Mouse (Mus musculus) G1E (cell line): ENCODE results near the gene Lrrc52. TPM values are rescaled to one million over a fixed set of nuclear protein-coding genes. Genes with fewer than 3 reads are reported as not detected.

Experiments used
- ATAC-seq: 2 replicates; pipeline ENCODE4 v1.8.0; 2016; ENCODE audit warnings: mild to moderate bottlenecking; ENCODE audit not compliant: insufficient number of reproducible peaks, poor library complexity, low FRiP score, severe bottlenecking; ENCODE audit errors: extremely low read depth
- DNase-seq: peaks from one replicate; pipeline ENCODE4 v3.0.0; 2012; ENCODE audit warnings: low spot score
- H3K27me3 ChIP-seq: 2 replicates; pipeline ENCODE4 v1.6.1; 2012; ENCODE audit warnings: mild to moderate bottlenecking, low read length, inconsistent platforms; ENCODE audit not compliant: insufficient read depth
- H3K36me3 ChIP-seq: replicated peaks from 2 replicates; pipeline ENCODE3; 2012; ENCODE audit warnings: mild to moderate bottlenecking, inconsistent platforms
- H3K4me1 ChIP-seq: 2 replicates; pipeline ENCODE4 v1.6.1; 2012; ENCODE audit warnings: low read depth, low read length, inconsistent platforms, mixed read lengths; ENCODE audit not compliant: insufficient read depth
- H3K4me3 ChIP-seq: 2 replicates; pipeline ENCODE4 v1.5.1; 2012; ENCODE audit warnings: low read depth, mild to moderate bottlenecking, inconsistent platforms, low read length, moderate library complexity, mixed read lengths
- H3K9me3 ChIP-seq: replicated peaks from 2 replicates; pipeline ENCODE4 v1.6.1; 2012; ENCODE audit warnings: inconsistent platforms
- CTCF ChIP-seq: IDR thresholded peaks from 2 replicates; pipeline ENCODE4 v1.5.1; 2012; ENCODE audit warnings: low read depth, low read length, inconsistent platforms, mixed read lengths
- GATA1 ChIP-seq: IDR thresholded peaks from 2 replicates; pipeline ENCODE4 v1.6.1; 2012; ENCODE audit warnings: borderline replicate concordance, low read length, inconsistent platforms, mixed read lengths
- GATA2 ChIP-seq: IDR thresholded peaks from 2 replicates; pipeline ENCODE4 v1.6.1; 2012; ENCODE audit warnings: low read depth, low read length, inconsistent platforms, borderline replicate concordance
- POLR2AphosphoS5 ChIP-seq: IDR thresholded peaks from 2 replicates; pipeline ENCODE4 v1.6.1; 2012; ENCODE audit warnings: low read depth, low read length, inconsistent platforms; ENCODE audit not compliant: insufficient replicate concordance
- TAL1 ChIP-seq: conservative IDR thresholded peaks from 2 replicates; pipeline ENCODE4 v1.6.1; 2012; ENCODE audit warnings: low read depth, low read length, inconsistent platforms, mixed read lengths
- polyA plus RNA-seq: library from polyadenylated mRNA; stranded (reverse); fragments of >175 nt; gene quantifications from 2 replicates; pipeline ENCODE4 v1.2.3, GENCODE M21; 2012
- total RNA-seq, 2 experiments: library from RNA; stranded (forward) in 1 of 2; stranded (reverse) in 1 of 2; fragments of 200-1000 nt in 1 of 2; fragments of >200 nt in 1 of 2; fragmentation: Nextera tagmentation in 1 of 2; gene quantifications; 2 replicates each; pipeline ENCODE4 v1.2.3; 2014 to 2017

The Lrrc52 gene
- total RNA-seq (2014; fragmentation: Nextera tagmentation): not detected in 2 replicates
- total RNA-seq (2017): 0.27 TPM in 1 of 2 replicates, not detected in the other
- not detected in 2 replicates for polyA plus RNA-seq

GRCm38 (mm10) chr1:167466765-167467426 lies at the start of gene Lrrc52:
Gene Lrrc52 (minus strand): TSS chr1:167466780.
- Histone ChIP-seq H3K4me3 (no peak within 1 kb of the TSS), H3K36me3 (no peaks in the 10 kb centered on the region), H3K27me3 (no peaks in the 10 kb centered on the region), H3K4me1 (no peaks in the 10 kb centered on the region), H3K9me3 (no peaks in the 10 kb centered on the region)
- TF ChIP-seq GATA1: no peak
- TF ChIP-seq CTCF: no peak
- TF ChIP-seq POLR2AphosphoS5: no peak
- TF ChIP-seq TAL1: no peak
- no peak for TF ChIP-seq GATA2
- no peak for DNase-seq
- ATAC-seq: no peak

DNA sequence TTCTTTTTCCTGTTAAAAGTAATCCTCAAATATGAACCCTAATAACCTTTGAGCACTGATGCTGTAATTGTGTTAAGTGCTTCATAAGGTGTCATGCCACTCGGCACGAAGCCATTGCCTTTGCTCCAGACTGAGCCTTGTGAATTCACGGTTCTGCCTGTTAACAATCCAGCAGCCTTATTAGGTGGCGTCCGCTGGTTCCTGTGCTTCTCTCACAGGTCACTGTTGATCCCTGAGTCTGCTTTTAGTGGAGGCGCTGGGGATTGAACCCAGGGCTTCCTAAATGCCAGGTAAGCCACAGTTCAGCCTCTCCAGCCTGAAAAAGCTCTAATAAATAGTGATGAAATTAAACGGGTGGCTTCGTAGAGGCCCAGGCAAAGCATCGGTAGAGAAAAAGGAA lies 45.0 kb upstream of the Lrrc52 start:
- Histone ChIP-seq H3K36me3 (no peaks in the 10 kb centered on the region), H3K9me3 (peaks cover 10% of the 10 kb centered on the region), H3K27me3 (no peaks in the 10 kb centered on the region), H3K4me1 (no peaks in the 10 kb centered on the region), H3K4me3 (no peak overlapping the region)
- DNase-seq (no peak), ATAC-seq (no peak)
- TF ChIP-seq GATA2: no peak
- TF ChIP-seq TAL1: no peak
- no peak for TF ChIP-seq CTCF
- TF ChIP-seq GATA1: no peak
- TF ChIP-seq POLR2AphosphoS5: no peak

DNA sequence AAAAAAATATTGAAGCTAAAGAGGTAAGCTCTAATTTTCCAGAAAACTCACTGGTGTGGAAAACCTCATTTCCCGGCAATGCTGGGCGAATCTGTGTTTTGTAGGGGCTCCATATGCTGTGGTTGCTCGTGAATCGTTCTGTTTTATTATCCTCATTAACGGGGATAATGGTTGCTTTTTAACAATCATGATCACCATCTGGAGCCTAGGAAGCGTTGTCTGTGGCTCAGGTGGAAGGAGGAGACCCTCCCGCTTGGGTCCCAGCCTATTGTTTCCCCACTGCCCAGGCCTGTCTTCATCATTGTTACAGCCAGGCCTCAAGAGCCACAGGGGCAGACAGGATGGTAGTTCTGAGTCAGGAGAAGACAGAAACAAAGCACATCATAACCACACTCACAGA lies 39.5 kb upstream of the Lrrc52 start:
- DNase-seq: no peak
- no peaks in the 10 kb centered on the region for H3K4me1 ChIP-seq
- peaks cover 9% of the 10 kb centered on the region; the same call in 1 of the 2 replicates for H3K9me3 ChIP-seq
- no peak overlapping the region for H3K4me3 ChIP-seq
- TF ChIP-seq GATA1 (no peak), POLR2AphosphoS5 (no peak), CTCF (no peak), TAL1 (no peak), GATA2 (no peak)
- H3K27me3 ChIP-seq: no peaks in the 10 kb centered on the region
- H3K36me3 ChIP-seq: no peaks in the 10 kb centered on the region
- no peak for ATAC-seq

GRCm38 (mm10) chr1:167505427-167505826 lies 38.8 kb upstream of the Lrrc52 start:
- no peaks in the 10 kb centered on the region for H3K4me1 ChIP-seq
- no peak overlapping the region for H3K4me3 ChIP-seq
- peaks cover 5% of the 10 kb centered on the region for H3K9me3 ChIP-seq
- H3K27me3 ChIP-seq: no peaks in the 10 kb centered on the region
- H3K36me3 ChIP-seq: no peaks in the 10 kb centered on the region
- no peak for DNase-seq
- TF ChIP-seq GATA2 (no peak), GATA1 (no peak), POLR2AphosphoS5 (no peak), TAL1 (no peak), CTCF (no peak)
- no peak for ATAC-seq

- Histone ChIP-seq H3K27me3 (no peaks in the 10 kb centered on the region), H3K36me3 (no peaks in the 10 kb centered on the region), H3K9me3 (peaks cover 27% of the 10 kb centered on the region), H3K4me3 (no peak overlapping the region), H3K4me1 (no peaks in the 10 kb centered on the region)
- DNase-seq: no peak
- no peak for TF ChIP-seq TAL1
- TF ChIP-seq POLR2AphosphoS5: no peak
- TF ChIP-seq GATA1: no peak
- ATAC-seq: no peak
These were observed 32.7 kb upstream of the Lrrc52 start for GRCm38 (mm10) chr1:167499097-167499850.

DNA sequence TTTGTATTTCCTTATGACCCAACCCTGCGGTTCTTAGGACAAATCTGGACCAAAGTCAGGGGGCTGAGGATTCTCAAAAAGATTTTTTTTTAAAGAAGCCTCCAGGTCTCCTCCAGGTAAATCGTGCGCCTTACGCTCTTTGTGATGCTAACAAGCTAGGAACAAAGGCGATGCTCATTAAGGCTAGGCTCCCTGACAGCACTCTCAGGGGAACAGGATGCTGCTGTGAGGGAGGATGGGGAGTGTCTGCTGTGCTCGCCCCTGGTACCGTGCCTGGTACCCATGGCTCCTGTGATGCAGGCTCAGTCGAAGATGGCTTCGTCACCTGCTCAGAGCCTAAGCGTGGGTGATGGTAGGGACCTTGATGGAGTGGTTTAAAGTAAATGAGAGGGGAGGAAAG lies 31.4 kb upstream of the Lrrc52 start:
- H3K4me1 ChIP-seq: no peaks in the 10 kb centered on the region
- ATAC-seq (no peak), DNase-seq (no peak)
- peaks cover 27% of the 10 kb centered on the region for H3K9me3 ChIP-seq
- no peaks in the 10 kb centered on the region for H3K36me3 ChIP-seq
- H3K4me3 ChIP-seq: no peak overlapping the region
- H3K27me3 ChIP-seq: no peaks in the 10 kb centered on the region
- TF ChIP-seq GATA1 (no peak), POLR2AphosphoS5 (no peak), GATA2 (no peak), TAL1 (no peak)
